8 mouse cellular contexts compared by ENCODE assay signal in genomic region chr8:106561097-106561865, GRCm38 (mm10). TPM values are rescaled to one million over a fixed set of nuclear protein-coding genes. Genes with fewer than 3 reads are reported as not detected.
DNase-seq lines count a peak whose midpoint lies in the region; ATAC-seq lines count a peak whose summit lies in the region.

No protein-coding gene starts in this region.

- 30% methylated on average over 21 of the region's 21 CpGs for WGBS in forebrain, embryonic 14.5 days
- WGBS in forebrain, embryonic 16.5 days: 31% methylated on average over 21 of the region's 21 CpGs

- H3K9ac ChIP-seq in forebrain, embryonic 14.5 days (ENCODE audit: low read length): no peak overlapping the region
- no peak overlapping the region for H3K9ac ChIP-seq in forebrain, embryonic 16.5 days (replicated peaks; ENCODE audit: low read depth, low read length)

- ATAC-seq in forebrain, embryonic 14.5 days: no peak
- ATAC-seq in forebrain, embryonic 16.5 days: no peak

- peak; percentile 22 for DNase-seq in forebrain, embryonic 14.5 days (ENCODE audit: low spot score)
- peak; percentile 33 to 46 for DNase-seq in adrenal gland, postnatal 4 days (ENCODE audit: low spot score in 2 of 2)
- peak; percentile 27 for DNase-seq in fibroblast of lung, adult 2 months (ENCODE audit: low read depth)
- DNase-seq in induced T-regulatory cell, adult 2 months (ENCODE audit: low read depth): peak; percentile 79
- peak; percentile 53 for DNase-seq in left cerebral cortex, postnatal 4 days
- peak; percentile 72 for DNase-seq in mesoderm, embryonic 11.5 days (ENCODE audit: low read depth, low spot score)
- peak; percentile 61 to 84 for DNase-seq in spleen, postnatal 4 days (ENCODE audit: low spot score in 2 of 2)

- H3K27ac ChIP-seq in forebrain, embryonic 14.5 days (ENCODE audit: low read depth, low read length): no peak overlapping the region
- no peak overlapping the region for H3K27ac ChIP-seq in forebrain, embryonic 16.5 days (ENCODE audit: low read length)

- intact Hi-C loops in left cerebral cortex, postnatal 4 days (cut with DNase I): no loop called here

- H3K4me3 ChIP-seq in forebrain, embryonic 14.5 days (ENCODE audit: low read depth, low read length): no peak overlapping the region
- H3K4me3 ChIP-seq in forebrain, embryonic 16.5 days (replicated peaks; ENCODE audit: low read length): no peak overlapping the region

- H3K36me3 ChIP-seq in forebrain, embryonic 14.5 days (ENCODE audit: control insufficient read depth, insufficient read depth, low read length): no peaks in the 10 kb centered on the region
- H3K36me3 ChIP-seq in forebrain, embryonic 16.5 days (ENCODE audit: control insufficient read depth, insufficient read depth): no peaks in the 10 kb centered on the region

- no peak overlapping the region for H3K4me2 ChIP-seq in forebrain, embryonic 14.5 days (ENCODE audit: low read length)
- H3K4me2 ChIP-seq in forebrain, embryonic 16.5 days (ENCODE audit: low read length): no peak overlapping the region; the same call in 1 of the 2 replicates

- no peaks in the 10 kb centered on the region for H3K4me1 ChIP-seq in forebrain, embryonic 14.5 days (ENCODE audit: control insufficient read depth, insufficient read depth, low read length)
- no peaks in the 10 kb centered on the region for H3K4me1 ChIP-seq in forebrain, embryonic 16.5 days (replicated peaks; ENCODE audit: control insufficient read depth, insufficient read depth, low read length)

- no peaks in the 10 kb centered on the region for H3K27me3 ChIP-seq in forebrain, embryonic 14.5 days (replicated peaks; ENCODE audit: control insufficient read depth, insufficient read depth, low read length)
- no peaks in the 10 kb centered on the region for H3K27me3 ChIP-seq in forebrain, embryonic 16.5 days (replicated peaks; ENCODE audit: control insufficient read depth, insufficient read depth, low read length)

- no peaks in the 10 kb centered on the region for H3K9me3 ChIP-seq in forebrain, embryonic 14.5 days (replicated peaks; ENCODE audit: control insufficient read depth, low read length)
- no peaks in the 10 kb centered on the region for H3K9me3 ChIP-seq in forebrain, embryonic 16.5 days (ENCODE audit: control insufficient read depth, low read length)

RNA-seq across cellular contexts. Expression of gene Gm10073, which starts 12.0 kb away (rescaled TPM):
- 5.8 and 7.7 TPM in 2 replicates for polyA plus RNA-seq in forebrain, embryonic 14.5 days (2014; fragmentation: Nextera tagmentation; extraction: Ambion mirVana)
- 7.9 and 9.2 TPM in 2 replicates for polyA plus RNA-seq in forebrain, embryonic 16.5 days (2015; fragmentation: Nextera tagmentation; extraction: Ambion mirVana)
- 100 to 1,000 TPM; 142 to 154 TPM for total RNA-seq in adrenal gland, postnatal 4 days (2021)
- 100 to 1,000 TPM; 117 to 133 TPM for total RNA-seq in left cerebral cortex, postnatal 4 days (2021)

RNA-seq across cellular contexts. Expression of gene Cdh1, which starts 41.9 kb away (rescaled TPM):
- 1.9 and 3.2 TPM in 2 replicates for polyA plus RNA-seq in forebrain, embryonic 14.5 days (2014; fragmentation: Nextera tagmentation; extraction: Ambion mirVana)
- polyA plus RNA-seq in forebrain, embryonic 16.5 days (2015; fragmentation: Nextera tagmentation; extraction: Ambion mirVana): 3.0 and 4.2 TPM in 2 replicates
- 10 to 100 TPM in 1 of 2 experiments, 1 to 10 TPM in 1; 7.7 to 26.7 TPM for total RNA-seq in adrenal gland, postnatal 4 days (2021)
- 1 to 10 TPM; 4.1 to 4.2 TPM for total RNA-seq in left cerebral cortex, postnatal 4 days (2021)

RNA-seq across cellular contexts. Expression of gene Cdh3, which starts 50.6 kb away (rescaled TPM):
- polyA plus RNA-seq in forebrain, embryonic 14.5 days (2014; fragmentation: Nextera tagmentation; extraction: Ambion mirVana): 0.67 and 1.1 TPM in 2 replicates
- 0.91 and 1.2 TPM in 2 replicates for polyA plus RNA-seq in forebrain, embryonic 16.5 days (2015; fragmentation: Nextera tagmentation; extraction: Ambion mirVana)
- total RNA-seq in adrenal gland, postnatal 4 days (2021): 1 to 10 TPM; 2.0 to 5.4 TPM
- total RNA-seq in left cerebral cortex, postnatal 4 days (2021): under 1 TPM; 0.28 to 0.46 TPM

Comparison
In these comparisons a context has a peak if more than half of its experiments do, and no peak if none do; other contexts are left out.
1. DNase-seq: peak in every context shown above with its lines; median percentile 79 in induced T-regulatory cell, adult 2 months; 72 in spleen, postnatal 4 days; 72 in mesoderm, embryonic 11.5 days; 53 in left cerebral cortex, postnatal 4 days; 40 in adrenal gland, postnatal 4 days; 27 in fibroblast of lung, adult 2 months; 22 in forebrain, embryonic 14.5 days.